Mouse (Mus musculus) brain, embryonic 18.5 days (tissue): ENCODE data around the gene Scaf1.

ENCODE experiments used
- DNase-seq: peaks from one replicate; pipeline ENCODE4 v3.0.0-alpha.2; 2012; ENCODE audit warnings: low read depth, low spot score

The Scaf1 gene

GRCm38 (mm10) chr7:44956266-44956665 is 59.9 kb downstream of the Scaf1 start:
- DNase-seq = no peak

DNA sequence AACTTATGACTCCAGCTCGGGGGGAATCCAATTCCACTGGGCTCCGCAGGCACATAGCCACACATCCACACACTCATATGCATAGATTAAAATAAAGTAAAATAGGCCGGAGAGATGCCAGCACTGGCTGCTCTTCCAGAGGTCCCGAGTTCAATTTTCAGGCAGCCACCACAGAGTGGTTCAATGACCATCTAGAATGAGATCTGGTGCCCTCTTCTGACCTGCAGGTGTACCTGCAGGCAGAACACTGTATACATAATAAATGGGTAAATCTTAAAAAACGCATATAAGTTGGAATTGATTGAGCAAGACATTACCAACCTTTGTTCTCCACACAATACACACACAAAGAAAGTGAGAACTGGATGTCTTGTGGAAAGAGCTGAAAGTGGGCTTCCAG is 60.5 kb downstream of the Scaf1 start:
- no peak for DNase-seq

GRCm38 (mm10) chr7:44954091-44954885 is 61.9 kb downstream of the Scaf1 start:
- no peak for DNase-seq

DNA sequence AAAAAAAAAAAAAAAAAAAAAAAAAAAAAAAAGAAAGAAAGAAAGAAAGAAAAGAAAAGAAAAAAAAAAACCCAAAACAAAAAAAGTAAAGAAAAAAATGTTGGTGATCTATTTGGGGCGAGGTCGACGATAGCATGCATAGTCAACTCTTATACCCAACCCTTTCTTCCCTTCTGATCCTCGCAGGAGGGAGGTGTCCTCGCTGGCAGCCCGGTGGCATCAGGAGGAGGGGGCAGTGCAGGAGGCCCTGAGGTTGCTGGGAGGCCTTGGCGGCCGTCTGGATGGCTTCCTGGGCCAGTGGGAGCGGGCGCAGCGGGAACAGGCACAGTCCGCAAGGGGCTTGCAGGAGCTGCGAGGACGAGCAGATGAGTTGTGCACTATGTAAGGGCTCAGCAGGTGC is 62.6 kb downstream of the Scaf1 start:
- DNase-seq = no peak
